Mouse (Mus musculus) forebrain, embryonic 13.5 days (tissue): ENCODE results near the gene Cdk19. TPM values are rescaled to one million over a fixed set of nuclear protein-coding genes. Genes with fewer than 3 reads are reported as not detected.
A peak's percentile ranks its signal among the peaks of the same experiment; 100 is the strongest.

Experiments
- ATAC-seq: fragments of 200-750 bp; cut with Nextera tagmentation; 2 replicates; pipeline ENCODE4 v1.8.0; 2017
- H3K27ac ChIP-seq: fragments of 300-500 bp; sonication (generic); 2 replicates; pipeline ENCODE4 v1.5.1; 2015; ENCODE audit warnings: inconsistent platforms, mild to moderate bottlenecking, moderate library complexity
- H3K27me3 ChIP-seq: fragments of 300-500 bp; sonication (generic); 2 replicates; pipeline ENCODE4 v1.6.1; 2015; ENCODE audit warnings: mild to moderate bottlenecking, inconsistent platforms
- H3K36me3 ChIP-seq: fragments of 300-500 bp; sonication (generic); 2 replicates; pipeline ENCODE4 v1.6.1; 2015; ENCODE audit warnings: mild to moderate bottlenecking, inconsistent platforms; ENCODE audit not compliant: poor library complexity, severe bottlenecking
- H3K4me1 ChIP-seq: fragments of 300-500 bp; sonication (generic); 2 replicates; pipeline ENCODE4 v1.6.1; 2015; ENCODE audit warnings: inconsistent platforms
- H3K4me2 ChIP-seq: fragments of 300-500 bp; sonication (generic); 2 replicates; pipeline ENCODE4 v1.6.1; 2015; ENCODE audit warnings: inconsistent platforms, mild to moderate bottlenecking, moderate library complexity
- H3K4me3 ChIP-seq: fragments of 300-500 bp; sonication (generic); 2 replicates; pipeline ENCODE4 v1.5.1; 2015; ENCODE audit warnings: mild to moderate bottlenecking, inconsistent platforms
- H3K9ac ChIP-seq: fragments of 300-500 bp; sonication (generic); 2 replicates; pipeline ENCODE4 v1.6.1; 2015; ENCODE audit warnings: mild to moderate bottlenecking, inconsistent platforms
- H3K9me3 ChIP-seq: fragments of 300-500 bp; sonication (generic); replicated peaks from 2 replicates; pipeline ENCODE4 v1.6.1; 2016; ENCODE audit warnings: inconsistent platforms
- WGBS: fragments of 180-500 bp; shearing (Covaris S2); methylation state at CpG from one replicate; pipeline ENCODE4 v1.1.7; 2015; 5-methylcytosine and 5-hydroxymethylcytosine counted together
- polyA plus RNA-seq: library from polyadenylated mRNA; unstranded; fragments of >200 nt; fragmentation: Nextera tagmentation; extraction: Ambion mirVana; gene quantifications from 2 replicates; pipeline ENCODE4 v1.2.1, GENCODE M21; 2015

The Cdk19 gene
- polyA plus RNA-seq, 1 experiment from 2014 or later, result 11.2 TPM

GRCm38 (mm10) chr10:40320306-40320705, 19.1 kb upstream of the Cdk19 start:
- Histone ChIP-seq H3K4me2 (no peak overlapping the region), H3K4me1 (no peaks in the 10 kb centered on the region), H3K9me3 (peaks cover 4% of the 10 kb centered on the region; the same call in 1 of the 2 replicates), H3K4me3 (no peak overlapping the region), H3K9ac (no peak overlapping the region), H3K27me3 (no peaks in the 10 kb centered on the region), H3K36me3 (0 out of 2 replicates have a peak, but pooled peaks cover 3% of the 10 kb centered on the region), H3K27ac (no peak overlapping the region)
- ATAC-seq, result no peak
- 92% methylated on average over 10 of the region's 10 CpGs for WGBS

GRCm38 (mm10) chr10:40328004-40328551, 11.3 kb upstream of the Cdk19 start:
- H3K9ac ChIP-seq, result no peak overlapping the region
- H3K9me3 ChIP-seq, result no peaks in the 10 kb centered on the region
- no peaks in the 10 kb centered on the region for H3K27me3 ChIP-seq
- H3K4me1 ChIP-seq, result no peaks in the 10 kb centered on the region
- H3K4me3 ChIP-seq, result no peak overlapping the region
- no peak overlapping the region for H3K4me2 ChIP-seq
- WGBS, result 86% methylated on average over 9 of the region's 9 CpGs
- no peak for ATAC-seq
- no peaks in the 10 kb centered on the region for H3K36me3 ChIP-seq
- no peak overlapping the region for H3K27ac ChIP-seq

- H3K27ac ChIP-seq, result no peak overlapping the region
- H3K9ac ChIP-seq, result no peak overlapping the region
- H3K27me3 ChIP-seq, result no peaks in the 10 kb centered on the region
- H3K4me3 ChIP-seq, result no peak overlapping the region
- H3K4me2 ChIP-seq, result no peak overlapping the region
- no peaks in the 10 kb centered on the region for H3K4me1 ChIP-seq
- no peaks in the 10 kb centered on the region for H3K9me3 ChIP-seq
- no peaks in the 10 kb centered on the region for H3K36me3 ChIP-seq
- WGBS, result 91% methylated on average over 1 of the region's 1 CpGs
- ATAC-seq, result no peak
Observed at GRCm38 (mm10) chr10:40330262-40330661, 9.1 kb upstream of the Cdk19 start.

GRCm38 (mm10) chr10:40332864-40333263, 6.5 kb upstream of the Cdk19 start:
- Histone ChIP-seq H3K4me2 (no peak overlapping the region), H3K4me3 (no peak overlapping the region), H3K36me3 (no peaks in the 10 kb centered on the region), H3K4me1 (no peaks in the 10 kb centered on the region), H3K9me3 (no peaks in the 10 kb centered on the region), H3K27me3 (no peaks in the 10 kb centered on the region), H3K9ac (no peak overlapping the region), H3K27ac (no peak overlapping the region)
- ATAC-seq, result no peak
- 62% methylated on average over 6 of the region's 6 CpGs for WGBS

- WGBS, result 86% methylated on average over 4 of the region's 4 CpGs
- ATAC-seq, result no peak
- H3K4me3 ChIP-seq, result no peak overlapping the region
- no peak overlapping the region for H3K27ac ChIP-seq
- H3K4me2 ChIP-seq, result no peak overlapping the region
- no peaks in the 10 kb centered on the region for H3K9me3 ChIP-seq
- no peaks in the 10 kb centered on the region for H3K27me3 ChIP-seq
- no peaks in the 10 kb centered on the region for H3K4me1 ChIP-seq
- H3K36me3 ChIP-seq, result no peaks in the 10 kb centered on the region
- H3K9ac ChIP-seq, result no peak overlapping the region
Observed at GRCm38 (mm10) chr10:40342036-40342435, 2.7 kb downstream of the Cdk19 start.

- no peaks in the 10 kb centered on the region for H3K36me3 ChIP-seq
- H3K4me3 ChIP-seq, result no peak overlapping the region
- no peak overlapping the region for H3K9ac ChIP-seq
- ATAC-seq, result no peak
- 88% methylated on average over 3 of the region's 3 CpGs for WGBS
- H3K27ac ChIP-seq, result no peak overlapping the region
- no peak overlapping the region for H3K4me2 ChIP-seq
- H3K27me3 ChIP-seq, result no peaks in the 10 kb centered on the region
- H3K9me3 ChIP-seq, result no peaks in the 10 kb centered on the region
- H3K4me1 ChIP-seq, result peaks cover 21% of the 10 kb centered on the region
Observed at GRCm38 (mm10) chr10:40346776-40347403, 7.5 kb downstream of the Cdk19 start.

GRCm38 (mm10) chr10:40347461-40347954, 8.1 kb downstream of the Cdk19 start:
- 80% methylated on average over 9 of the region's 9 CpGs for WGBS
- Histone ChIP-seq H3K27ac (peak overlapping the region; percentile 98), H3K4me3 (no peak overlapping the region), H3K4me1 (peaks cover 21% of the 10 kb centered on the region), H3K4me2 (peak overlapping the region; percentile 55; the same call in 1 of the 2 replicates), H3K9ac (0 out of 2 replicates have a peak overlapping the region, but pooled peaks have one; percentile 43), H3K36me3 (no peaks in the 10 kb centered on the region), H3K9me3 (no peaks in the 10 kb centered on the region), H3K27me3 (no peaks in the 10 kb centered on the region)
- ATAC-seq, result no peak

- Histone ChIP-seq H3K4me1 (peaks cover 21% of the 10 kb centered on the region), H3K36me3 (no peaks in the 10 kb centered on the region), H3K27ac (peak overlapping the region; percentile 98), H3K4me3 (peak overlapping the region; percentile 93), H3K9ac (peak overlapping the region; percentile 92), H3K27me3 (no peaks in the 10 kb centered on the region), H3K4me2 (peak overlapping the region; percentile 73), H3K9me3 (no peaks in the 10 kb centered on the region)
- peak; percentile 99 for ATAC-seq
- WGBS, result under 1% methylated on average over 62 of the region's 76 CpGs
Observed at GRCm38 (mm10) chr10:40348566-40349536, 9.5 kb downstream of the Cdk19 start.

- ATAC-seq, result peak; percentile 50
- under 1% methylated on average over 54 of the region's 62 CpGs for WGBS
- Histone ChIP-seq H3K4me2 (peak overlapping the region; percentile 73), H3K4me1 (peaks cover 21% of the 10 kb centered on the region), H3K27me3 (no peaks in the 10 kb centered on the region), H3K27ac (peak overlapping the region; percentile 98), H3K9ac (peak overlapping the region; percentile 92), H3K9me3 (no peaks in the 10 kb centered on the region), H3K36me3 (no peaks in the 10 kb centered on the region), H3K4me3 (peak overlapping the region; percentile 93)
Observed at GRCm38 (mm10) chr10:40349631-40350177, 10.3 kb downstream of the Cdk19 start.

GRCm38 (mm10) chr10:40350245-40350932, 11.0 kb downstream of the Cdk19 start:
- Histone ChIP-seq H3K9ac (peak overlapping the region; percentile 92), H3K27me3 (no peaks in the 10 kb centered on the region), H3K9me3 (no peaks in the 10 kb centered on the region), H3K36me3 (no peaks in the 10 kb centered on the region), H3K4me1 (peaks cover 21% of the 10 kb centered on the region), H3K4me3 (peak overlapping the region; percentile 93), H3K4me2 (peak overlapping the region; percentile 73), H3K27ac (no peak overlapping the region)
- no peak for ATAC-seq
- 57% methylated on average over 12 of the region's 12 CpGs for WGBS

- Histone ChIP-seq H3K4me3 (peak overlapping the region; percentile 93; the same call in 1 of the 2 replicates), H3K27me3 (no peaks in the 10 kb centered on the region), H3K9me3 (no peaks in the 10 kb centered on the region), H3K4me1 (peaks cover 21% of the 10 kb centered on the region), H3K4me2 (peak overlapping the region; percentile 73), H3K36me3 (no peaks in the 10 kb centered on the region), H3K9ac (peak overlapping the region; percentile 92; the same call in 1 of the 2 replicates), H3K27ac (no peak overlapping the region)
- WGBS, result 61% methylated on average over 4 of the region's 4 CpGs
- ATAC-seq, result no peak
Observed at GRCm38 (mm10) chr10:40351156-40351555, 11.8 kb downstream of the Cdk19 start.
